Mouse (Mus musculus) liver, embryonic 14.5 days (tissue): ENCODE results near the gene Cyp2u1. TPM values are rescaled to one million over a fixed set of nuclear protein-coding genes. Genes with fewer than 3 reads are reported as not detected.
A peak's percentile ranks its signal among the peaks of the same experiment; 100 is the strongest.

Experiments used
- ATAC-seq: fragments of 200-750 bp; cut with Nextera tagmentation; 2 replicates; pipeline ENCODE4 v1.8.0; 2017; ENCODE audit warnings: moderate number of reproducible peaks, mild to moderate bottlenecking, moderate library complexity; ENCODE audit not compliant: insufficient read depth
- DNase-seq, 3 experiments: peaks; one replicate each; pipeline ENCODE4 v3.0.0-alpha.2; 2012 to 2013; ENCODE audit warnings: low read depth in 3 of 3, low spot score in 3 of 3
- H3K27ac ChIP-seq: fragments of 300-500 bp; sonication (generic); 2 replicates; pipeline ENCODE4 v1.5.1; 2014; ENCODE audit warnings: moderate library complexity, mild to moderate bottlenecking, control low read depth, inconsistent platforms
- H3K27me3 ChIP-seq: fragments of 300-500 bp; sonication (generic); 2 replicates; pipeline ENCODE4 v1.6.1; 2014; ENCODE audit warnings: mild to moderate bottlenecking, low read length, moderate library complexity; ENCODE audit not compliant: control insufficient read depth, insufficient read depth
- H3K36me3 ChIP-seq: fragments of 300-500 bp; sonication (generic); replicated peaks from 2 replicates; pipeline ENCODE4 v1.6.1; 2014; ENCODE audit warnings: low read depth; ENCODE audit not compliant: control insufficient read depth, insufficient read depth
- H3K4me1 ChIP-seq, 2 experiments: fragments of 200-500 bp in 1 of 2; fragments of 300-500 bp in 1 of 2; sonication (generic) in 1 of 2; replicated peaks; 2 replicates each; pipeline ENCODE4 v1.6.1; 2012 to 2014; ENCODE audit warnings: antibody characterized with exemption in 1 of 2, inconsistent platforms in 1 of 2, low read length in 1 of 2; ENCODE audit not compliant: control insufficient read depth in 2 of 2, insufficient read depth in 2 of 2
- H3K4me2 ChIP-seq: fragments of 300-500 bp; sonication (generic); 2 replicates; pipeline ENCODE4 v1.6.1; 2014; ENCODE audit warnings: low read depth, mild to moderate bottlenecking, control low read depth, moderate library complexity
- H3K4me3 ChIP-seq, 2 experiments: fragments of 200-500 bp in 1 of 2; fragments of 300-500 bp in 1 of 2; sonication (generic) in 1 of 2; 2 replicates each; pipeline ENCODE4 v1.5.1; 2012 to 2014; ENCODE audit warnings: low read depth in 2 of 2, low read length in 2 of 2, mild to moderate bottlenecking in 2 of 2, control low read depth in 1 of 2, inconsistent platforms in 1 of 2, moderate library complexity in 1 of 2; ENCODE audit not compliant: insufficient read depth in 1 of 2
- H3K9ac ChIP-seq: fragments of 300-500 bp; sonication (generic); replicated peaks from 2 replicates; pipeline ENCODE4 v1.6.1; 2014; ENCODE audit warnings: mild to moderate bottlenecking, control low read depth, moderate library complexity
- H3K9me3 ChIP-seq: fragments of 300-500 bp; sonication (generic); 2 replicates; pipeline ENCODE4 v1.6.1; 2016; ENCODE audit warnings: low read length, mixed read lengths; ENCODE audit not compliant: control insufficient read depth
- CTCF ChIP-seq: IDR thresholded peaks from 2 replicates; pipeline ENCODE4 v1.5.1; 2016; ENCODE audit warnings: antibody characterized with exemption, low read depth, control low read depth
- EP300 ChIP-seq: IDR thresholded peaks from 2 replicates; pipeline ENCODE4 v1.6.1; 2016; ENCODE audit warnings: antibody characterized with exemption, low read depth
- WGBS: fragments of 180-500 bp; shearing (Covaris S2); extraction: QIAGEN DNeasy Blood & Tissue Kit; methylation state at CpG from one replicate; pipeline ENCODE4 v1.1.7; 2014; ENCODE audit not compliant: insufficient replicate concordance; 5-methylcytosine and 5-hydroxymethylcytosine counted together
- polyA plus RNA-seq, 2 experiments: library from polyadenylated mRNA; depleted of rRNA in 1 of 2; stranded (reverse) in 1 of 2; unstranded in 1 of 2; fragments of >200 nt; fragmentation: Nextera tagmentation in 1 of 2; extraction: Ambion mirVana in 1 of 2; gene quantifications; 2 replicates each; pipeline versions ENCODE4 v1.2.1 to v1.2.3; 2012 to 2014

Cyp2u1 gene
- polyA plus RNA-seq, 2 experiments: 0.04 to 0.15 TPM

DNA sequence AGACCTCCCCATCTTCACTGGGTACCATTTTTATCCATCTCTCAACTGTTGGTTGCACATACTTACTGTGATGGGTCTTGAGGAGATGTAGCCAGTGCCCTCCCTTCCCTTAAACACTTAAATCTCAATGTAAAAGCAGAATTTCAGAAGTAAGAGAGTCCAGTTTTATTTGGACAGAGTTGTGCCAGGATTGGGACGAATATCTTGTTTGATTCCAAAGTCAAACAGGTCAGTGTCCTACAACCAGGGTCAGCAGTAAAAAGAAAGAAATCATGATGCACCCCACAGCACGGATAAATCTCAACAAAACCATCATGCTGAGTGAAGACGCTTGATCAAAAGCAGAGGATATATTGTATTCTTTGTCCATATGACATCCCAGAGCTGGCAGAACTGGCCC, 4.8 kb upstream of the Cyp2u1 start:
- 66% methylated on average over 3 of the region's 3 CpGs for WGBS
- ATAC-seq (no peak), DNase-seq (no peak)
- H3K27me3 ChIP-seq: no peaks in the 10 kb centered on the region
- H3K27ac ChIP-seq: no peak overlapping the region
- TF ChIP-seq CTCF (no peak), EP300 (no peak)
- no peaks in the 10 kb centered on the region for H3K36me3 ChIP-seq
- no peak overlapping the region for H3K9ac ChIP-seq
- H3K4me1 ChIP-seq: peaks cover 0 to 2% of the 10 kb centered on the region in 2 experiments; a peak in 2 of 4 replicates
- H3K4me2 ChIP-seq: no peak overlapping the region
- H3K4me3 ChIP-seq: no peak overlapping the region
- H3K9me3 ChIP-seq: no peaks in the 10 kb centered on the region

DNA sequence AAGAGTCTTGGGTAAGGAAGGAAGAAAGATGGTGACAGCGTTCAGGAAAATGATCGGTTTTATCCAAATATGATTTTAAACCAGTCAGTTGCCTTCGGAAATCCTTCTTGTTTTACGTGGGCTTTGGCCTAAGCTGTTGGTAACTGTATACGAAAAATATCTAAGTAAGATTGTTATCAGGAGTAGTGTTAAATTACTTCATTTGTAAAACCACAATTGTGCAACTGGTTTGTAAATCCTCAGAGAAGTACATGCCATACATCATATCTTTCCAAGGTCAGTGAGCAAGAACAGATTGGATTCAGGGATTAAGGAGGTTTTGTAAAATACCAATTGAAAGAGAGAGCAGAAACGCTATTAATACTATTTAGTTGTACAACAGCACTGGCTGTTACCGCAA, 3.2 kb upstream of the Cyp2u1 start:
- Histone ChIP-seq H3K27ac (no peak overlapping the region), H3K27me3 (no peaks in the 10 kb centered on the region), H3K36me3 (no peaks in the 10 kb centered on the region), H3K4me2 (no peak overlapping the region), H3K4me1 (peaks cover 0 to 2% of the 10 kb centered on the region in 2 experiments; a peak in 2 of 4 replicates), H3K9ac (no peak overlapping the region), H3K4me3 (no peak overlapping the region), H3K9me3 (no peaks in the 10 kb centered on the region)
- TF ChIP-seq EP300 (no peak), CTCF (no peak)
- no peak for ATAC-seq
- DNase-seq: no peak
- WGBS: 68% methylated on average over 7 of the region's 7 CpGs

DNA sequence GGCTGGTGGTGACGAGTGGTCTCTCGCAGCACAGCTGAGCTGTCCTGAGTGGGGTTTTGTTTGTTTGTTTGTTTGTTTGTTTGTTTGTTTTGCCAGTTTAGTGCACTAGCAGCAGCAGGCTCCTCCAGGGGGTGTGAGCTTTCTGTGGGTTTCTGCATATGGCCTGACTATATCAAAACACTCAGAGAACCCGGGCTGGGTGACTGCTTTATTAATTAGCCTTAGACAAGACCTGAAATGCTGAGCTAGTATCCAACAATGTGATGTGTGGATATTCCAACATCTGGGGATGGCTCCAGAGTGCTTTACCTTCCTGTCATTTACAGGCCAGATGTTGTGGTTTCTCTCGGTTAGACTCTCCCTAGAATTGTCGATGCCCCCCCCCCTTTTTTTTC, 290 bp upstream of the Cyp2u1 start:
- Histone ChIP-seq H3K27ac (no peak overlapping the region), H3K9ac (no peak overlapping the region), H3K9me3 (no peaks in the 10 kb centered on the region), H3K27me3 (no peaks in the 10 kb centered on the region), H3K36me3 (no peaks in the 10 kb centered on the region), H3K4me1 (0 out of 4 replicates have a peak, but pooled peaks cover 0 to 2% of the 10 kb centered on the region in 2 experiments), H3K4me2 (peak overlapping the region; percentile 65), H3K4me3 (peak overlapping the region; percentile 46 to 52)
- WGBS: 14% methylated on average over 5 of the region's 5 CpGs
- DNase-seq: no peak
- peak; percentile 32; the same call in 1 of the 2 replicates for ATAC-seq
- TF ChIP-seq CTCF (no peak), EP300 (no peak)

DNA sequence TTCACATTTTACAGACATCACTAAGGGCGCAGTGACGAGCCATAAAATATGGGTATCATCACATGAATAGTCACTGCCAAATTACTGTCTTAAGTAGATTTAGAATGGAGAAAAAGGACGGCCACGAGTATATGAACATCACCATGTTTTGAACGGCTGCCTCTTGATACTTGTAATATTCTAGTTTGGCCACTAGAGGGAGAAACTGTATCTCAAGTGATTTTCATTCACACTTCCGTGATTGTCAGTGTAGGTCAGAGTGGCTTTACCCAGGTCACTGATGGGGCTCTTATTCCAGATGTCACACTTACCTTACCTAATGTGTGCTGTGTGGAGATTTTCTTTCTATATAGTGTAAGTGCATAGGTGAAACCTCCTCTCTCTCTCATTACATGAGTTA, 3.1 kb downstream of the Cyp2u1 start:
- TF ChIP-seq CTCF (peak; percentile 62), EP300 (no peak)
- WGBS: 7% methylated on average over 6 of the region's 6 CpGs
- ATAC-seq: no peak
- Histone ChIP-seq H3K9ac (no peak overlapping the region), H3K4me2 (no peak overlapping the region), H3K9me3 (no peaks in the 10 kb centered on the region), H3K4me3 (no peak overlapping the region), H3K27ac (no peak overlapping the region), H3K27me3 (no peaks in the 10 kb centered on the region), H3K4me1 (0 out of 4 replicates have a peak, but pooled peaks cover 0 to 2% of the 10 kb centered on the region in 2 experiments), H3K36me3 (no peaks in the 10 kb centered on the region)
- DNase-seq: peak in 1 of 3 experiments; percentile 35

DNA sequence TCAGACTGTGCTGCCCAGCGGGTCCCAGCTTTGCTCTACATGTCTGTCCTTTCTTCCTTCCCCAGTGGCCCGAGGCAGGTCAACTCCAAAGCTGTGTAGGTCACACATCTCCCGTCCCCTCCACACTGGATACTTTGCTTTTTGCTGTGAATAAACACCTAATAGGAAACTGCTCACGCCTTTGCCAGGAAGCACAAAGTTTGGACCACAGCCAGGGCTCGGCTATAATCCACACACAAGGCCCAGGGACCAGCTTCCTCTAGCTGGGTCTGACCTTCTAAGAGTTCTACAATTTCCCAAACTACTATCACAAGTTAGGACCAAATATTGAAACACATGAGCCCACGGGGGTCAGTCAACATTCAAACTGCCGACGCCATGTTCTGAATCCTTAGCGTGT, 3.9 kb downstream of the Cyp2u1 start:
- Histone ChIP-seq H3K9me3 (no peaks in the 10 kb centered on the region), H3K9ac (no peak overlapping the region), H3K36me3 (no peaks in the 10 kb centered on the region), H3K4me3 (no peak overlapping the region), H3K4me1 (0 out of 4 replicates have a peak, but pooled peaks cover 0 to 2% of the 10 kb centered on the region in 2 experiments), H3K4me2 (no peak overlapping the region), H3K27ac (no peak overlapping the region), H3K27me3 (no peaks in the 10 kb centered on the region)
- DNase-seq (no peak), ATAC-seq (no peak)
- WGBS: 67% methylated on average over 9 of the region's 9 CpGs
- TF ChIP-seq CTCF (no peak), EP300 (no peak)
